Mouse (Mus musculus): ENCODE measurements around the gene Fggy.

Gene Fggy

DNA sequence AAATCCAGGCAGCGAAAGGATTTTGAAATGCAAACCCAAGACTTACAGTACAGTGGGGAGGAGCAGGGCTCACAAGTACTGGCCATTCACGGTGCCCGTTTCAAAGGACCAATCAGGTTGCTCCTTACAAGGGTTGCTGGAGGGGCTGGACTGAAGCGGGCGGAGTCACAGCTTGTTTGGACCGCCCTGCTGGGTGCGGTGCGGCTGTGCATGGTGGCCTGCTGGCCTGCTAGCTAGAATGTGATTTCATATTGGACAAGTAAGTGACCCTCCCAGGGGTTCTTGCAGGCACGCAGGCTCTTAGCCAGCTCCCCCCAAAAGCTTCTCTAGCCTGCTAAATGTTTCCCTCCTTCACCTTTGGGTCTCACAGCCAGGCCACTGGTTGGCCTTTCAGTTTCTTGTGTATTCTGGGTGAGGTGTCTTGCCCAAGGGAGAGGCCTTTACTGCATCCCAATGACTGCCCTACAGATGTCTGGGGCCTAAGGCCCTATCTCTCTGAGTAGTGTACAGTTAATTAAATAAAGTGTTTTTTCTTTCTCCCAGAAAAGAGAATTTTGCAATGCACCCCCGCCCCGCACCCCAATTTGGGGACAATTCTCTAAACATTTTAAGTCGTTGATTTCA is at the start of gene Fggy:
Fggy (plus strand) TSS at position 175 of the 624 bp plus-strand sequence.
- DNase-seq: peak; percentile 97

DNA sequence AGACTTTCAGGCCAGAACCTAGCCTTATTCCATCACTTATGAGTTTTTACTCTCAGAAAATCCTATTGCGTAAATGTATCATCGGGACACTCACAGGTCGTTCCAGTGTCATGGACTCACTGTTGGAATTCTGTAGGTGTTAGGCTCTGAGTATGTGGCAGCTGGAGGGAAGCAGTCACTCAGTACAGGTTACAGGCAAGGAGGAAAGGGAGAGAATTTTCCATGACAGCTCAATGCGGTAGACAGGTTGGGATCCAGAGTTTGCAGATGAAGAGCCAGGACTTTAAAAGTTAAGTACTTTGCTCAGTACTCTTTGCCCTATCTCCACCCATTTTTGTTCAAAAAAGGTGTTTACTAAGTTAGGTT is 49.4 kb upstream of the Fggy start:
- no peak for DNase-seq

DNA sequence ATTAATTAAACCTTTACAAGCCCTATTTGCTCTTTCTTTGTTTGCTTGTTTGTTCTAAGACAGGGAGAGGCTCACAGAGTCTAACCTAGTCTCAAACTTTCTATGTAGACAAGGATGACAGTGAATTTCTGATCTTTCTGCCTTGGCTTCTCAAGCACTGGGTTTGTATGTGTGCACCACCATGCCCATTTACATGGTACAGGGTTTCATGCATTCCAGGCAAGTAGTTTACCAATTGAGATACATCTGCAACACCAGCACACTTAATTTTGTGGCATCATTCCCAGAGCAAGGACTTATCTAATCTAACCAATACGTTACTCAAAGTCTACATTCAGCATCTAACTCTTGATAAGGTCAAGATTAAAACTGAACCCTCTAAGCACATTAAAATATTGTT is 38.9 kb upstream of the Fggy start:
- DNase-seq: no peak

DNA sequence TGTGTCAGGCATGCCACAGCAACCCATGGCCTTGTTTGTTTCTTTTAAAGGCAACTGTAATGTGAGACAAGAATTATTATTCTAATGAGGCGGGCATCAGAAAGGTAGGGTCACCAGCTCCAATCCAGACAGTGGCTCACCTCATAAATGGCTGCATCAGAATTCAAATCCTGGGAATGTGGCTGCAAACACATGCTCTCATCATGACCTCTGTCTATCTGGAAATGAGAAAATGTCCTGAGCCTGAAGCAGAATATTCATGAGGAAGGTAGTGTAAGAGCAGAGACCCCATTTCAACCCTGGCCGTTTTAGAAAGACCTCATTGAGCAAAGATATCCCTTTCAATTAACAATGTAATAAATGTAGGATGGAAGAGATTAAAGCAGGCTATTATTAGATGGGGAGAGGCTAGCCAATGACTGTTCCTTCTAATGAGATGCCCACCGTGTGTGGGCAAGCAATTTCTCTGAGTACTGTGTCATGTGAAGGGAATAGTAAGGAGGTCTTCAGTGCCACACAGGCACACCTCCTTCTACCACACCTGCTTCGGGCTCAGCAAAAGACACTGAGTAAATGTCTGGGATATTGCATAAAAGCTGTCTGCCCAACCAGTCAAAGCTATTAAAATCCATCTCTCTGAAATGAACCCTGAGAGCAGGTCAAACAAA is 37.2 kb upstream of the Fggy start:
- DNase-seq: no peak

DNA sequence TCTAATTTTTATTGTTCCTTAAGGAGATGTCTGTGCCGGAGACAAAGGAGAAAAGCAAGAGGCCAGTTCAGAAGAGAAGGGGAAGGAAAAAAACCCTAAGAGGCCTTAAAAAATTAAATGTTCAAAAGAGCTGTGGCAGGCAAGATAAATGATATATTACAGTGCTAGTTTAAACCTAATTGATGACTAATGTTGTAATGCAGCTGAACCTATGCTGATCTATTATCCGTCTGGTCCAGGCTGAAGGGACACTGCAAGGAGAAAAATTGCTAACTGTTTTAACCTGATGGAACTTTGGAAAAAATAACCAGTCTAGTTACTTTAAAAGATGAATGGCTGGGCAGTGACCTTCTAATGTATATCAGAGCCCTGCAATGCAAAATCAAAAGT is 36.7 kb upstream of the Fggy start:
- no peak for DNase-seq

DNA sequence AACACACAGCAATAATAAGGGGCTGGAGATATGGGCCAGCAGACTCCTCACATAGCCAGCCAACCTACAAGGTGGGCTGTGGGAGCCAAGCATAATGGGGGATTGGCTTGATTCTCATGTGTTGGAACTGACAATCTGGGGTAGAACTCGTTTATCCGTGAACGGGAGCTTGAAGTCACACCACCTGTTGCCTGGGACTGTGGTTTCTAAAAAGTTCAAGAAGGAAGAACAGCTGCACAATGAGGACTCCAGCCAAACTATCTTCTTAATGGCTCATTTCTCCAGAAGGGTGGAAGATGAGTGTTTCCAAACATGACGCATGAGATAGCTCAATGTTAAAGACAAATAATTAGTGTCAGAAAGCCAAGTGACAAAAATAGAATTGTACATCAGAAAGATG is 30.7 kb upstream of the Fggy start:
- DNase-seq: no peak

DNA sequence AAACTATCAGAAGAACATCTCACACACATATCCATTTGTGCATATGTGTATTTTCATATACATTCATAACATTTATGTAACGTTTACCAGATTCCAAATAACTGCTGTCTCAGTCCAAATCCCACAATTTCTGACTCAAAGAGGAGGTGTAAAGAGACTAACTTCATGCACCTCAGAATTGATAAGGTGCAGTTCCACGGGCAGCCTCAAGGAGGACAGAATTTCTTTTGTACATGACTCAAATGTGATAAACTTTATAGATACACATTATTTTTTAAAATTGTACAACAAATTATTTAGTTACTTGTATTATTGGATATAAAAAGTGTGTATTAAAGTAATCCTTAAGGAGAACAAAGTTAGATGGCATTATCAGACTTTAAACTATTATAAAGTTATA is 26.6 kb upstream of the Fggy start:
- no peak for DNase-seq

DNA sequence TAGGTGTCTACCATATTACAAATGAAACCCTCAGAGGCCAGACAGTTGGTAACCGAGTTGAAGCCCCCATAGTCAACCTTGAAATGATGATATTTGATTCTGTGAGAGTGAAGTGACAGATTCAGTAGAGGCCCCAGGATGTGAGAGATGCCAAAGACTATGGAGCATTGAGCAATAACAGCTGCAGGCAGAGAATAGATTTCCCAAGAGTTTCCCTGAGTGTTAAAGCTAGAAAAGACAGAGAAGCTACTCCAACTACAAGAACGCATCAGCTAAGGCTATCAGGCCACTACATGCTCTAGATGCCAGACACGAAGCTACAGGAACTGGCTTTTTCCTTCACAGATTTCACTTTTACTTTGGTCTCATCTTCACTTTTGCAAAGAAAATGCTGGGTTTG is 23.4 kb upstream of the Fggy start:
- DNase-seq: no peak

DNA sequence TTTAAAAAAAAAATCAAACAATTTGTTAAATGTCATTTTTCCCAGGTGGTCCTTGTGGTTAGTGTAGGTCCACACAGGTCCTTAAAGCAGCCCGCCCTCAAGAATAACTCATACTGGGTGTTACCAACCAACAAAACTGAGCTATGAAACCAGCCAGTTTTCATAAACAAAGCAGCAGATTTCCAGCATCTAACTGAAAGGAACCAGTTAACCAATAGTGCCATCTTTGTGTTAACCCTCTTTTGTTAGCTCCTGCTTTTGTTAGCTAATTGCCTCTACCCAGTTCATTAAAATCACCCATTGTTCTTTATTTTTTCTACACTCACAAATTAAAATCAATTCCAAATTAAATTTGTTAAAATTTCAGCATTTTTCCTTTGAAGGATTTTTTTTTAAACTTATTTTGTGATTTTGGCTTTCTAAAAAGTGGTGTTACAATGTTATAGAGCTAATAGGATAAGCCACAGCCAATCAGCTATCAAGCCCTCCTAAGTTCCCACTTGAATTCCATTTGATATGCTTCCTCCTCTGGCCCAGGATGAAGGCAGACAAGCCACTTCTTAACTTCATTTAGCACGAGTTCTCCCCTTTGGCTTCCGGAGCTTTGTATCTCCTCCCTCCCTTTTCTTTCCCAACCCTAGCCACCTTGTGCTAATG is 15.8 kb upstream of the Fggy start:
- DNase-seq: no peak

DNA sequence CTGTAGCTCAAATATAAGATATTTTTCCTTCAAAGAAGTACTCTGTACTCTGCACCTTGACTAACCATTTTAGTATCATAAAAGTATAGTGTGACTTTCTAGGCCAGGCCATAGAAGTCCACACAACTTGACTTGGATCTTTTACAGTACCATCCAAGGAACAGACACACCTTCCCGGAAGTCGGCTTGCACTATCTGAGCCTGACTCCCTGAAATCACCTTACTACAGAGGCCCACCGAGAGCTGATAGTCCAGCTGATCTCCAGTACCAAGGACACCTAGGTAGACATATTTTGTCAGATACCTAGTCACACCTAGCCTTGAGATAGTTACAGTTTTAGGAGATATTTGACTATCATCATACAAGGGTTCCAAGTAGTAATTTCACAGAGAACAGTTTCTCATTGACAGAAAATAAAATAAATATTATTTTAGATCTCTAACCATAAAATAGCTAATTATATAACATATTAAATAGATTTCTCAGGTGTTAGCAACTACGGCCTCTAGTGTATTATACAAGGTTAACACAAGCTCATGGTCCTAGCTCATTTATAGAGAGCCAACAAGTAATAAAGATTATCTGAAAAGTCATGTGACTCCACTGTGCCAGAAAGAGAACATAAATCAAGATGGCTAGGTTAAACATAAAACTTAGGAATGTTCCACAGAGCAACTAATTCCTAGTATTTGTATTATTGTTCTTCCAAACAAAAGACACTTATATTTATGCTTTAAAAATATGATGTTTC is 15.1 kb upstream of the Fggy start:
- DNase-seq: no peak

DNA sequence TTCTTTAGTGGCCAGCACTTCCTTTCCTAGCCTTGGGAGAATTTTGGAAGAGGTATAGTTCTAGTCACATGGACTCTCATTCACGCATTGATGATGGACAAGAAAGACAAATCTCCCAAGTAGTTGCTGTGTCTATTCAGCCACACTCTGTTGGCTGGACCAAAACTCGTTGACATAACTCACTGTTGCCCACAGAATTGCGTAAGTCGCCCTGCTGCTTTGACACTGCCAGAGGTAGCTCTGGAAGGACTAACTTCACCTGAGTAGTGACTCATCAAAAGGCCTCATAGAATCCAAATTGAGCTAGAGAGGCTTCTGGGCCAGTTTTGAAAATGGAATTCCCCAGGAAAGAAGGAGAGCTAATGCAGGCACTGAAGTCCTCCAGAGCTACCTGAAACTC is 13.8 kb upstream of the Fggy start:
- DNase-seq: no peak

DNA sequence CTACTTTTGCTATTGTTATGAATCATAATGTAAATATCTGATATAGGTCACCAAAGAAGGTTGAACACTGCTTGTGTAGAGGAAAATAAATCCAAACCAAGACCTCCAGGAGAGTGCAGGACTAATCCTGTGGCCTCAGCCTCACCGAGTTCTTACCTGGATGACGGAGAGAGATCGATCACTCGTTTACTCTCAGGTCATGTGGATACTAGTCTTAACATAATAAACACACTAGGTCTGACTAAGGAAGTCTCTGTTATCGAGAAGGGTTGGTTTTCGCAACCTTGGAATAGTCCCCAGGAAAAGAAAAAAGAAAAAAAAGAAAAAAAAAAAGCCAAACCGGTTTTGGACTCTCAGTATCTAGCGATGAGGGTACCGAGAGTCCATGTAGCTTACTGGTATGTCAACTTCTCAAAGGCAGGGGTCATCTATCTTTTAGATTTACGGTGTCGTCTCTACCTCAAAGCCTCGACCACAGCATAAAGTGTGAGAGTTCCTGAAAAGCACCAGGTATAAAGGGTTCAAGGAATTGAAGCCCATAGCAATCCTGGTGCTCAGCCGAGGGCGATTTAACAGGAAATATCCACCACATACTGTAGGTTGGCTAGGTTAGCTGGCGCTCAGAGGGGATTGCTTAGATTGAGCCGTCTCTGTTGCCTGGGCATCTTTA is 509 bp upstream of the Fggy start:
- no peak for DNase-seq

DNA sequence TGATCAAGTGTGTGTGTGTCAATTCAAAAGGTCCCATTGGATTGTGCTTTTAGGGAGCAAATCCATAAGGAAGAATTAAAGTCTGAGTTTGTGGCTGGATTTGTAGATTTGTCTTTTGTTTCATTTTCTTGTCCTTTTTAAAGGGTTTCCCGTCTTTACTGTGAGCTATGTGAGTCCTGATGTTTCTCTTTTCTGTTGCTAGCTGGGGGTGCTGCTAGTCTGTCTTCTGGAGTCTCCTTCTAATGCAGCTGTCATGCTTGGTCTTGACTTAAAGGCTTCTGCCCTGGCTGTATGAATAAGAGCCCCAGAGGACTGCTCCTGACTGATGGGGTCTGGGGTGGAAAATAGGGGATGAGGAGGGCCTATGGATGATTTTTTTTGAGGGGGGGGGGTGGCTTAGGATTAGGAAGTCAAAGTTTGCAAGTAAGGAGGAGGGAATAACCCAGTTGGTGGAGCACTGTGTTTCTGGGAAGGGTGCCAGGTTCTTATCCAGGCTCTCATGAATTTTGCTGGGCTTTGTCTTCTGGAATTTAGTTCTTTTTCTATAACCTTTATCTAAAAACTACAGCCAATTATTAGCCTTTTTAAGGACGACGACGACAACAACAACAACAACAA is 1.1 kb downstream of the Fggy start:
- peak; percentile 74 for DNase-seq

DNA sequence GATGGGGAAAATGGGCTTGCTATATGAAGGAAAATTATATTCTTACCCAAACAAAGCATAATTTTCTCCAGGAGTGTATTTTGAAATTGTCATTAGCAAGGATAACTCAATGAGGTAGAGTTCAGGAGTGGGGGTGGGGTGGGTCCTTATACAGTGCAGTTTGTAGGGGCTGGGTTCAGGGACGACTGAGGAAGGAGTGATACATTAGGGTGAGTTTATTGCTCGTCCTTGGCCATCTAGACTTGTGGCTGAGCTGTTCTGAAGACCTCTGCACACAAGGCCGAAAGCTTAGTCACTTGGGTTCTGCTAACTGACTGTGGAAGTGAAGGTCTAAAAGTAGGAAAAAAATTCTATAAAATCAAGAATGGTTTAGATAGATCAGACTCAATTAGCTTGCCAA is 14.3 kb downstream of the Fggy start:
- no peak for DNase-seq

DNA sequence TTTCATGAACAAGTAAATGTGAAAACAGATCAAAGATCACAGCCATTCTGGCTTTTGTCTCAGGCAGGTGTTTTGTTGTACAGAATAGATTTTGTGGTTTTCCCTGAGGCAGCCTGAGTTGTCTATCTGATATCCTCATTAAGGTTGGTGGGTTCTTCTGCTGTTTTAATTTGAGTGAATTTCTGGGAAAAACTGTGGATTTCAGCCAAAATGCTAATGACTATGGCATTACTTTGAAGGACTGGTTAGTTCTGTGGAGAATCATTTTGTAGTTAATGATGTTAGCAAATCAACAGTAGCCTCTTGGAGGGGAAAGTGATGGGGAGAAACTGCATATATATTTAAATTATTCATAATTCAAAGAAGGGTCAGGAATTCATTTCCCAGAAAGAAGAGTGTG is 16.4 kb downstream of the Fggy start:
- DNase-seq: no peak

DNA sequence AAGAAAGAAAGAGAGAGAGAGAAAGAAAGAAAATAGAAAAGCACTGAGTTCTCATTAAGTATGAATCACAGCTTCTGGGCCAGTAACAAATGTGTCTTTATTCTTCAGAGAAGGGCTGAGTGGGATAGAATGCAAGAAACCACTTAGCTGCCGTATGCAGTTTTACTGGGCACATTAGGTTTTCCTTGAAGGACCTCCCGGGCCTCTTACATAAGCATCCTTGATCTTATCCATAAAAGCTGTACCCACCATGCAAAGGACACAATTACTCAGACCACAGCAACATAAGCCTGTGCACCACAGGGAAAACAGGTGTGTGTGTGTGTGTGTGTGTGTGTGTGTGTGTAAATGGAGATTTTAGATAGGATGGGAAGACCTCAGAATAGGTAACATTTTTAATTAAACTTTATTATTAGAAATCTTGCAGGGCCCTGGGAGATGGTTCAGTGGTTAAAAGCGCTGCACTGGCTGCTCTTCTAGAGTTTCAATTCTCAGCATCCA is 18.2 kb downstream of the Fggy start:
- no peak for DNase-seq

DNA sequence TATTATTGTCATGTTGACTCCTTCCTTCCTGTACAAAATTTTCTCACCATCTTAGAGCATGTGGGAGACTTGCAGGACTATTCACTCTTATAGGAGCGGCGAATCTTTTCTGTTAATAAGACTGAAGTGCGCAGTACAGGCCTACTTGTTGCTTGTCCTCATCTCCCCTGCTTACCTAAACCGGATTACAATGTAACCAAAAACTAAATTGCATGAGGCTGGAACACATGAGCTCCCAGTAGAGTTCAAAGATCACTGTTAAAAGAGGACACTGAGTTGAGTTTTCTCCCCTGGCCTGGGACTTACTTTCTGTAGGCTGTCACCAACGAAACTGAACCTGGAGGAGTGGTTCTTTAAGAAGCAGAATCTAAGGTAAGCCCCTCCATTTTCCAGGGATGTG is 21.9 kb downstream of the Fggy start:
- DNase-seq: peak; percentile 15

DNA sequence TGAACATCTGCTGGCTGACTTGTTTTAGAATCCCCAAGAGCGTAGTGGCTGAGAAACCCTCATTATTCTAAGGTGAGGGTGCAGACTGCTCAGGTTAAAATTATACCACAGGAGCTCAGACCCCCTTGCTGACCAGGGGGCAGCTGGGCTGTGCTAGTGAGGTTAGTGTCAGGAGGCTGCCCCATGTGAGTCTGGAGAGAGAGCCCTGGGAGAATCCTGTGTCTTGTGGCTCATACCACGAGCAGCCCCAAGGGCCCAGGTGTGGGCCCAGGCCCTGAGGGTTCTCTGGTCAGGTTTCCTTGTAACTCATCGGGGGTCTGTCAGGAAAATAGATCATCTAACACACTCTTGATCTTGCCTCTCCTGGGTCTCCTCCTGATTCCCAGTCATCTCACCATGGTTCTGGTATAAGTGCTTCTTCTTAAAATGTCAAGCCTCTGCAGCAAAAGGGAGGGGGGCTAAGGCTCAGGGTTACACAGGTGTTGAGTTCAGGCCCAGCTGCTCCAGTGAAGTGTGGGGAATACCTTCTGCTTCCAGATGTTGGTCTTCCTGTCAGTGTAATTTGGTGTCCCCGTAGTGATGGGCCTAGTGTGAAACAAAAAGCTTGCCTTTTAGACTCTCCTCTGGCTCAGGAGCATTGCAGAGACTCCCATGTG is 26.9 kb downstream of the Fggy start:
- DNase-seq: no peak

DNA sequence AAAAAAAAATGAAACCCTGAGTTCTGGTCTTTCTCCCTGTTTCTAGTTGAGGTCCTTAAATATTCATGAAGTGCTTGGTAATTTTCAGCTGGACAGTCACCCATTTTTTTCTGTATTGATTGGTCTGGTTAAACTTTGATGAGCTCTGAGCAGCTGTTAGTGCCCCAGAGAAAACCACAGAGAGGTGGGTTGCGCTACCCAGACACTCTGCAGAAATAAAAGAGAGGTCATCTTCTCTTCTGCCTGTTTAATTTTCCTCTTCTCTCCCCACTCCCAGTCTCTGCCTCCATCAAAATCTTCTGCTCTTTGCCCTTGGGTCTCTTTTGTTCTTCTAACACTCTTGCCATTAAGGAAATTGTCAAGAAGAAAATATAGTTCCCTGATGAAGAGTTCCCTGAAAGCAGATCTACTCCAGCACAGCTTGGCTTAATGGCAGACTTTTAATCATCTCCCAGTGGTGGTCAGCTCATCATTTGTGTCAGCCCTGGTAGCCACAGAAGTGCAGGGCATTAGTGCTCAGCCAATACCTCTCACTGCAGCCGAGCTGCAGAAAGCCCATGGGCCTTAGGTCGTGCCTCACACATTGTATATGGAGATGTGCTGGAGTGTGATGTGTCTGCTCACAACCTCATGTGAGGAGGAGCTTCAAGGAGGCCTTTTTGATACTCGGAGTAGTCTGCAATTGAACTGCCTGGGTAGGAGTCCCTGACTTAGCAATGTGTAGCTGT is 29.1 kb downstream of the Fggy start:
- no peak for DNase-seq

DNA sequence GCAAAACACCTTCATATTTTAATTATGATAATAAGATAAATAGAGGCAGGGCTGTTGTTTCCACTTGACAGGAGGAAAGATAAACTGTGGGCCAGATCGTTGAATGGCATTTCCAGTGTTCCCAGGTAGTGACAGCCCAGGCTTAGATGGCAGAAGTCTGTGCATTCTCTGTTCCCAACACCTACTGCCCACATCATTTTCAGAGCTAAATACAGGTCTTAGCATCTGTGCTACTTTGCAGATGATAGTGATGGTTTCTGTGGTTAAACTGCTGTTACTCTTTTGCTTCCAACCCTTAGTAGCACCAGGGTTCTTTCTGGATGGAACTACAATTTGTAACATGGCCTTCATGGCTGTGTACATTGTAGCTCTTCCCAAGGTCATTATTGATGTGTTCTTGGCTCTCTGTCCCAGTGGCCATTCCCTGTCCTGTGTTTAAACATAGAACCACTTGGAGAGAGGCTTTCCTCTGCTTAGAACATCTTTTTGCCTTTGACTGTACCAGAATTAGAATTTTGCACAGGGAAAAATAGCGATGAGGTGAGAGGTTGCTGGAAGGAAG is 31.5 kb downstream of the Fggy start:
- no peak for DNase-seq

DNA sequence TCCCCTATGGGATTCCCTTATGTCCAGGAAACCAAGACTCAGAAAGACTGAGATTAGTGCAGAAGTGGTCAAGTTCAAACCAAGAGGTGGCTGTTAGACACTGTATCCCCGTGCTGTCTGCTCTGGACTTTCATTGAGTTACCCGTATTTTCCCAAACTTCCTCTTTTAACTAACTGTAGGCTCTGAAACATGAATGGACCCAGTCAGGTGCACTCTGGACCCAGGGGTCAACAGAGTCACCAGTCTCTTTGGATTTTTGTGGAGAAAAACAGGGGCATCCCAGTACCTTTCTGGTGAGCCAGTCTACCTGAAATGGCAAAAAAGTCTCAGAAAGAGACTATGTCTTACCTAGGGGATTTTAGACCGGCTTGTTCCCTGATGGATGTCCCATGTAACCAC is 33.6 kb downstream of the Fggy start:
- no peak for DNase-seq
